Mouse (Mus musculus) cerebellum, postnatal 25 days (tissue): ENCODE measurements around the gene Paqr9.

Experiments
- DNase-seq, 2 experiments: peaks; one replicate each; pipeline ENCODE4 v3.0.0; 2021; ENCODE audit warnings: mixed read lengths in 2 of 2

Paqr9 gene

DNA sequence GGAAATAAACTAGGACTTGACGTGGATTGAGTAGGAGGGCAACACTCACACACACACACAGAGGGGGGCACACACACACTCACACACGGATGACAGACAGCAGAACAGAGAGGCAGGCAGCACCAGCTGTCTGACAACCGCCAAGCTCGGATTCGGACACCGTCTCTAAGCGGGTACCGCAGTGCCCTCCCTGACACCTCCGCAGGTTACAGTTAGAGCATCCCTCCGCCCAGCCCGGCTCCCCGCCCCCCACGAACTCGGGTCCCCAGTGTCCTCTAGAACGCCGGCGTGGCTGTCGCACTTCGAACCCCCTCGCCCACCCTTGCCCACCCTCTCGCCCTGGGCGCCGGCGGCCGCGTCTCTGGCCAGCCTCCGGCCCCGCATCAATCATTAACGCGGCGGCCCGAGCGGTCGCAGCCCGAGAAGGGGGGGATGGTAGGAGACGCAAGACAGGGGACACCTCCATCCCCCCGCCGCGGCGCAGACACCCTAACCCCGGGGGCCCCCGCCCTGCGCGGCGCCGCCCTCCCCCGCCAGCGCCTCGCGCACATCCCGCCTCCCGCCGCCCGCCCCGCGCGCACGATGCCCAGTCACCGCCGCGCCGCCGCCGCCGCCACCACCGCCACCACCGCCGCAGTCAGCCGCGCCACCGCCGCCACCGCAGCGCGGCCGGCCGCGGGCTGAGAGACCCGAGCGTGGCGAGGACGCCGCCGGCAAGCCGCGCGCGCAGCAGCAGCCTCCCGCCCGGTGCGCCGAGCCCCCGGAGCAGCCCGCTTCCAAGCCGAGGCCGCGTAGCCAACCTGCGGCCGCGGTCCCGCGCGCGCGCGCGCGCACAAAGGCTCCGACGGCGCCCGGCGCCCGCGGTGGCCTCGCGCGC lies at the start of gene Paqr9:
Gene Paqr9, plus strand, starts transcription at position 599 of the 877 bp plus-strand sequence.
- peak; percentile 86 to 91 for DNase-seq

GRCm38 (mm10) chr9:95510693-95511404 lies 48.6 kb upstream of the Paqr9 start:
- DNase-seq, result no peak

DNA sequence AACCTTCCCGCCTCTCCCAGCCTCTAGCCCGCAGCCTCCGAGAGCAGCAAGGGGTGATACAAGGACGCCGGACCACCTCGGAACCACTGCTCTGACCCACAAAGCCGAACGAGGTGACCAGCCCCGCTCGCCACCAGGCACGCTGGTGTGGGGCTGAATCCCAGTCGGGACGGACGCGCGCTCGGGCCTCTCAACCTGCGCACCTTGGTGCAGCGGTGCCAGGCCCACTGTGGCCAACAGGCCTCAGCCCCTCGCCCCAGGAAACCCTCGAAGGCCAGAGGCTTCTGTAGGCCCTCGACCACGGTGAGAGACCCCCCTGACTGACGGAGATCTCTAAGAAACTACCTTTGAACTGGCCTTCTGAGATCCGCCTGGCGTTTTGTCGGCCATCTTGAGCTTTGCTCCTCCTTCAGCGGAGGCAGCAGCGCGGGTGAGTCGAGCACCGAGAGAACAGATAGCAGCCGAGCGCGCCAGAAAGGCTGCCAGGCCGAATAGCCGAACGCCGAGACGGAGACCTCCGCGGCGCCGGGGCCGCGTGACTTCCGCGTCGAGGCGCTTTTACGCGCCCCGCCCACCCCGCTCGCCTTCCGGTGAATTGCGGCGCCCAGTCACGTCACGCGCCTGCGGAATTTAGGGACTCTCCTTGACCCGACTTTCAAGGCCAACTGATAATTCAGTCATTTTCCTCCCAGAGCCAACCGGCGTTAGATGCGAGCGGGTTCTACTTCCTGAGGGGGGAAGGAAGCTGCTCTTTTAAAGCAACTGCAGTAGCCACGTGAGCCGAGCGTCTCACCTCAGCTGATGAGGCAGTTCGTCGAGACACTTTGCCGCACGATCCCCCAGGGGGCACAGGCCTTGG lies 47.8 kb upstream of the Paqr9 start, which contains the start of gene U2surp:
Gene U2surp, minus strand, starts transcription at position 525 of the 859 bp plus-strand sequence.
- DNase-seq, result peak; percentile 97 to 99

- DNase-seq, result no peak
Observed at GRCm38 (mm10) chr9:95512331-95513030, 47.0 kb upstream of the Paqr9 start.

GRCm38 (mm10) chr9:95513776-95514175 lies 45.7 kb upstream of the Paqr9 start:
- DNase-seq, result no peak

DNA sequence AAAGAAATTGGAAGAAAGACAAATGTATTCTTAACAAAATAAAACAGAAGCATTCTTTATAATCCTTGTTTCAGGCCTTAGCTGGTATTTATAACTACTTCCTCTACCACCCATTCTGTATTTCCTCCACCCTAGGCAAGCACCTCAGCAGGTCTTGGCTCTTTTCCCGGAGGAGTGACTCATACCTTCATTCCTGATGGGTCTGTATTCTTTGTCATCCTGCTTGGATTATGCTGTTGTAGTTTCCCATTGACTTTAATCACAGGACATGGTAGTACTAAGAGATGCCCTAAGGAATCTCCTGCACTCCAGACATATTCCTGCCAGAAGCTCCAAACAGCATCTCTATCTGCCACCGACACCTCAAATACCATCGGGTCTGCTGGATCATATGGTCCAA lies 45.1 kb upstream of the Paqr9 start:
- peak; percentile 57 to 74 for DNase-seq

- DNase-seq, result no peak
Observed at GRCm38 (mm10) chr9:95520563-95520962, 38.9 kb upstream of the Paqr9 start.

- no peak for DNase-seq
Observed at GRCm38 (mm10) chr9:95521031-95521430, 38.4 kb upstream of the Paqr9 start.

DNA sequence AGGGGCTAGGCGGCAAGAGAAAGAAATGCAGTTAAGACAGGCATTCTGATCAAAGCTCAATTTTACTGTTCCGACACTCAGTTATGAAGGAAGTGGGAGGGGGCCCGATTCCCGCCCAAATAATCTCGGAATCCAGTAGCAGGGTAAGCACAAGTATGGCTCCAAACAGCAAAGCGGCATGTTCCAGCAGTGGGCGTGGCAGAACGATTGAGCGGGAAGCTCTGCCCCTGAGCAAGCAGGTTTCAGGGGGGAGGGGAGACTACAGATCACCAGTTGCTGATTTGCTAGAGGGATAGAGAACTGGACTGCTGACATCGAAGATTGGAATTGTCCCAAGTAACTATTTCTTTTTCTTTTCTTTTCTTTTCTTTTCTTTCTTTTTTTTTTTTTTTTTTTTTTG lies 37.9 kb upstream of the Paqr9 start:
- DNase-seq, result no peak

DNA sequence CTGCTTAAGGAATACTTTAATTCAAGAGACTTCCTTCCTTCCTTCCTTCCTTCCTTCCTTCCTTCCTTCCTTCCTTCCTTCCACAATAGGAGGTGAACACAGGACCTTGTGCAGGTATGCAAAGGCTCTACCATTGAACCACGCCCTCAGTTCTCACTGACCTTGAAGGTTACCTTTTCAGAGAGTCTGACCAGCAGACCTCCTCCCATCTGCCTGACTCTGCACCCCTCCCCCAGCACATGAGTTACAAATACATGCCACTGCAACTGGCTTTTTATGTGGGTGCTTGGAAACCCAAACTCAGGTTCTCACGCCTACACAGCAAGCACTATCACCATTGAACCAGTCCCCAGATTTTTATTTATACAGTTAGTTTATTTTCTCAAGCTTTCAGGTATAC lies 36.9 kb upstream of the Paqr9 start:
- no peak for DNase-seq

- no peak for DNase-seq
Observed at GRCm38 (mm10) chr9:95525376-95525775, 34.1 kb upstream of the Paqr9 start.

DNA sequence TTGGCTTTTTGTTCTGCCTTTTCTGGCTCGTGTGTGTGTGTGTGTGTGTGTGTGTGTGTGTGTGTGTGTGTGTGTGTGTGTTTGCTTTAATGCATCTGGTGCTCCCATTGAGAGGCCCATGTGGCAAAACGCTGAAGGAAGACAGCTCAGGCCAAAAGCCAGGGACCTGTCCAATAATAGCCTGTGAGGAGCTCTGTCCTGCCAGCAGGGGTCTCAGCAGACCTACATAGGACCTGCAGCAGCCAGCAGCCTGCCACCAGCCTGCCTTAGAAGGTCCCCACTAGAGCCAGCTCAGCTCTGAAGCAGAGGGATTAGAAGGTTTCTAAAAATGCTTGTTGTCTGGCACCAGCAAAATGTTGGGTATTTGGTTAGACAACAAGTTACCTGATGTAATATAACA lies 33.5 kb upstream of the Paqr9 start:
- DNase-seq, result peak; percentile 90 to 93

DNA sequence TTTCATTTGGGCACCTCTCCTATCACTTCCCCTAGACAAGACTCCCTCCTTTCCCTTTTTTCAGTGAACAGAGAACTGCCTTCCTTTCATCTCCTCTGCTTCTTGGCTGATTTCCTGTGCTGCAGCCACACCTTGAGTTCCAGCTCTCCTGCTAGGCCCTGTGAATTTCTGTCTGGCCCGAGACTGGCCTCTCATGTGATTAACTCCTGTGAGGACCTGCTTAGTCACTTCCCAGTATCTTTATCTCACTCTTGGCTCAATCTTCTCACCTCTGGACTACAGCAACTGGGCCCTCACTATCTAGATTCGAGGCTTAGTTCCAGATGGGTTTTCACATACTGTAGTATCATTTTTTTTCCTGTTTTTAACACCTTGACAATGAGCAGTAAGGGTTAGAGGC lies 31.8 kb upstream of the Paqr9 start:
- peak; percentile 41 to 55 for DNase-seq

DNA sequence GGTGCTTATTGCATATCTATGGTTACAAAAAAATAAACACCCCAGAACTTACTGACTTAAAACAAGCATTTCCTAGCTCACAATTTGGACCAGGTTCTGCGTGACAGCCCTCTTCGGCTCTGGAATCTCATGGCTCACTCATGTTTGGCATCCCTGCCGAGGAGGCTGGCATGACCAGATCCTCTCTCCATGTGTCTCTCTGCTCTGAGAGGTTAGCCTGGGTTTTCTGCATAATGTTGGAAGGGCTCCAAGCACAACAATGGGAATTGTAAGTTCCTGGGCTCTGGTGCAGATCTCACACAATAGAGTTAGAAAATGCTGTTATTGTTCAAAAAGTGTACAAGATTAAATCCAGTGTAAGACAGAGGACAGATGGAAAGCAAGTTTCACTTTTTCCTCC lies 28.3 kb upstream of the Paqr9 start:
- DNase-seq, result peak; percentile 79 to 84

- no peak for DNase-seq
Observed at GRCm38 (mm10) chr9:95533817-95534216, 25.6 kb upstream of the Paqr9 start.

DNA sequence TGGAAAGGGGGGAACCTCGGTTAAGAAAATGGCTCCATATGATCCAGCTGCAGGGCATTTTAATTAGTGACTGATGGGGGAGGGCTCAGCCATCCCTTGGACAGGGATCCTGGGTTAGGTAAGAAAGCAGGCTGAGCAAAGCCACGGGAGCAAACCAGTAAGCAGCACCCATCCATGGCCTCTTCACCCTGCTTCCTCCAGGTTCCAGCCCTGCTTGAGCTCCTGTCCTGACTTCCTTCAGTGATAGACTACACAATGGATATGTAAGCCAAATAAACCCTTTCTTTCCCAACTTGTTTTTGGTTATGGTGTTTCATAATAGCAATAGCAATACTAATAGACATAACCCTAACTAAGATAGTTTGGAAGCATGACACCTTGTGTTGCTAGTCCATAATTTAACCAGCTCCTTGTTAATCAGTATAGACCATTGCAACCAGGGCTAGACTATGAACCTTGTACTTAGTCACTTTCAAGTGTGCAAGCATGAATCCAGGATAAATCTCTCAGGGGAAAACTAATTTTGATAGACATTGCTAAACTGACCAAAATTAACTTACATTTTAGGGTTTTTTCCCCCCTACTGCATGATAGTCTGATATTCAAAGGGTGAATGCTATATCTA lies 20.2 kb upstream of the Paqr9 start:
- no peak for DNase-seq

GRCm38 (mm10) chr9:95540487-95540886 lies 19.0 kb upstream of the Paqr9 start:
- peak; percentile 71 to 80 for DNase-seq

- DNase-seq, result no peak
Observed at GRCm38 (mm10) chr9:95541208-95541607, 18.2 kb upstream of the Paqr9 start.

GRCm38 (mm10) chr9:95541650-95542432 lies 17.6 kb upstream of the Paqr9 start:
- DNase-seq, result no peak

DNA sequence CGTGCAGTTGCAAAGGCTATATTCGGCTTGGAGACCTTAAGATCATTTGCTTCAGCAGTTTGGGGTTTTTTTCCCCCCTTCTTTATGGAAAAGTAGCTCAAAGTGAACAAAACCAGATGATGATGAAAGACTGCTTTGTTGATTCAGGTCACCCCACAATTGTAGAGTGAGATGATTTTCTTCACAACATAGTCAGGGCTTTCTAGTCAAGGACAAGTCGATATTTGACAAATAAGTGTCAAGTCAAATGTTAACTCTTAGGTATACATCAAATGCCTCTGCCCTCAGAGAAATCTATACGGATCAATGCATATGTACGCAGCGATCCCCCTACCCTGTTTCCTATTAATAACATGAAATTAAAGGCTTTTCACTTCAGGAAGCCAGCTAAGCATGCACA lies 17.0 kb upstream of the Paqr9 start:
- no peak for DNase-seq

GRCm38 (mm10) chr9:95544598-95544997 lies 14.9 kb upstream of the Paqr9 start:
- DNase-seq, result no peak
